Mouse (Mus musculus) liver, adult 2 months (tissue): ENCODE measurements around the gene Rrbp1. TPM values are rescaled to one million over a fixed set of nuclear protein-coding genes. Genes with fewer than 3 reads are reported as not detected.

Source experiments
- DNase-seq: peaks from one replicate; pipeline ENCODE4 v3.0.0-alpha.2; 2011; ENCODE audit warnings: low read depth, low spot score; ENCODE audit errors: extremely low read depth
- H3K27ac ChIP-seq: fragments of 200-500 bp; replicated peaks from 2 replicates; pipeline ENCODE4 v1.5.1; 2012; ENCODE audit warnings: low read depth, mild to moderate bottlenecking, control low read depth, inconsistent platforms, low read length; ENCODE audit not compliant: insufficient read depth
- H3K27me3 ChIP-seq: fragments of 200-500 bp; 2 replicates; pipeline ENCODE4 v1.6.1; 2012; ENCODE audit warnings: mild to moderate bottlenecking, moderate library complexity, low read length, inconsistent platforms; ENCODE audit not compliant: control insufficient read depth, insufficient read depth
- H3K36me3 ChIP-seq: fragments of 200-500 bp; 2 replicates; pipeline ENCODE4 v1.6.1; 2012; ENCODE audit warnings: low read length, inconsistent platforms; ENCODE audit not compliant: control insufficient read depth, insufficient read depth
- H3K4me1 ChIP-seq: fragments of 200-500 bp; 2 replicates; pipeline ENCODE4 v1.6.1; 2011; ENCODE audit warnings: low read length; ENCODE audit not compliant: control insufficient read depth, insufficient read depth
- H3K4me3 ChIP-seq: fragments of 200-500 bp; 2 replicates; pipeline ENCODE4 v1.5.1; 2011; ENCODE audit warnings: low read depth, mild to moderate bottlenecking, control low read depth, low read length, moderate library complexity; ENCODE audit not compliant: insufficient read depth
- H3K79me2 ChIP-seq: fragments of 200-500 bp; 2 replicates; pipeline ENCODE4 v1.6.1; 2012; ENCODE audit warnings: inconsistent platforms, mild to moderate bottlenecking, low read length, moderate library complexity; ENCODE audit not compliant: control insufficient read depth, insufficient read depth
- H3K9ac ChIP-seq: fragments of 200-500 bp; 2 replicates; pipeline ENCODE4 v1.6.1; 2012; ENCODE audit warnings: low read depth, mild to moderate bottlenecking, control low read depth, inconsistent platforms, low read length
- CTCF ChIP-seq: fragments of 200-500 bp; IDR thresholded peaks from 2 replicates; pipeline ENCODE4 v1.5.1; 2011; ENCODE audit warnings: low read depth, low read length, control low read depth
- POLR2A ChIP-seq: fragments of 200-500 bp; IDR thresholded peaks from 2 replicates; pipeline ENCODE4 v1.6.1; 2011; ENCODE audit warnings: low read length, control low read depth; ENCODE audit not compliant: insufficient read depth; ENCODE audit errors: extremely low read depth
- WGBS: fragments of 180-500 bp; shearing (Covaris S2); methylation state at CpG from one replicate; pipeline ENCODE4 v1.1.7; 2018; 5-methylcytosine and 5-hydroxymethylcytosine counted together
- polyA plus RNA-seq: library from polyadenylated mRNA; depleted of rRNA; stranded (reverse); fragments of >200 nt; gene quantifications from 2 replicates; pipeline ENCODE4 v1.2.3, GENCODE M21; 2012
- total RNA-seq: library from RNA; depleted of rRNA; stranded (reverse); fragments of >200 nt; gene quantifications from 2 replicates; pipeline ENCODE4 v1.2.3, GENCODE M21; 2014

Gene Rrbp1
- total and polyA plus RNA-seq, 2 experiments = 109 to 141 TPM

GRCm38 (mm10) chr2:143988016-143988415, 23.0 kb downstream of the Rrbp1 start:
- Histone ChIP-seq H3K4me3 (no peak overlapping the region), H3K4me1 (peaks cover 22% of the 10 kb centered on the region), H3K79me2 (peaks cover 78% of the 10 kb centered on the region), H3K36me3 (peaks cover 33% of the 10 kb centered on the region), H3K9ac (no peak overlapping the region), H3K27ac (no peak overlapping the region), H3K27me3 (no peaks in the 10 kb centered on the region)
- no peak for TF ChIP-seq CTCF
- TF ChIP-seq POLR2A = no peak
- no peak for DNase-seq
- WGBS = 54% methylated on average over 3 of the region's 3 CpGs

GRCm38 (mm10) chr2:143987485-143987884, 23.6 kb downstream of the Rrbp1 start:
- H3K9ac ChIP-seq = no peak overlapping the region
- peaks cover 33% of the 10 kb centered on the region for H3K36me3 ChIP-seq
- no peak overlapping the region for H3K4me3 ChIP-seq
- peaks cover 77% of the 10 kb centered on the region for H3K79me2 ChIP-seq
- WGBS = 35% methylated on average over 2 of the region's 2 CpGs
- DNase-seq = no peak
- no peaks in the 10 kb centered on the region for H3K27me3 ChIP-seq
- TF ChIP-seq CTCF = no peak
- no peak for TF ChIP-seq POLR2A
- peaks cover 20% of the 10 kb centered on the region for H3K4me1 ChIP-seq
- no peak overlapping the region for H3K27ac ChIP-seq

- no peak for DNase-seq
- Histone ChIP-seq H3K9ac (no peak overlapping the region), H3K36me3 (peaks cover 37% of the 10 kb centered on the region), H3K4me3 (no peak overlapping the region), H3K79me2 (peaks cover 62% of the 10 kb centered on the region; the same call in 1 of the 2 replicates), H3K4me1 (peaks cover 8% of the 10 kb centered on the region), H3K27me3 (no peaks in the 10 kb centered on the region), H3K27ac (no peak overlapping the region)
- WGBS = 68% methylated on average over 2 of the region's 2 CpGs
- TF ChIP-seq POLR2A (no peak), CTCF (no peak)
These were observed 27.6 kb downstream of the Rrbp1 start for GRCm38 (mm10) chr2:143983482-143983881.

- Histone ChIP-seq H3K4me3 (no peak overlapping the region), H3K36me3 (peaks cover 35% of the 10 kb centered on the region), H3K4me1 (peaks cover 8% of the 10 kb centered on the region), H3K79me2 (peaks cover 56% of the 10 kb centered on the region; the same call in 1 of the 2 replicates), H3K9ac (no peak overlapping the region), H3K27ac (no peak overlapping the region), H3K27me3 (no peaks in the 10 kb centered on the region)
- TF ChIP-seq POLR2A (no peak), CTCF (no peak)
- 46% methylated on average over 3 of the region's 3 CpGs for WGBS
- no peak for DNase-seq
These were observed 28.2 kb downstream of the Rrbp1 start for GRCm38 (mm10) chr2:143982901-143983300.

GRCm38 (mm10) chr2:143982152-143982551, 28.9 kb downstream of the Rrbp1 start:
- no peak for DNase-seq
- Histone ChIP-seq H3K4me1 (peaks cover 6% of the 10 kb centered on the region), H3K4me3 (no peak overlapping the region), H3K27me3 (no peaks in the 10 kb centered on the region), H3K36me3 (peaks cover 30% of the 10 kb centered on the region), H3K79me2 (peaks cover 49% of the 10 kb centered on the region; the same call in 1 of the 2 replicates), H3K9ac (no peak overlapping the region), H3K27ac (no peak overlapping the region)
- 75% methylated on average over 4 of the region's 4 CpGs for WGBS
- TF ChIP-seq POLR2A (no peak), CTCF (no peak)

- WGBS = 28% methylated on average over 6 of the region's 6 CpGs
- H3K4me1 ChIP-seq = peaks cover 6% of the 10 kb centered on the region
- no peak overlapping the region for H3K27ac ChIP-seq
- DNase-seq = peak; percentile 42
- H3K79me2 ChIP-seq = peaks cover 44% of the 10 kb centered on the region; the same call in 1 of the 2 replicates
- TF ChIP-seq POLR2A (no peak), CTCF (peak; percentile 88)
- no peak overlapping the region for H3K4me3 ChIP-seq
- peaks cover 28% of the 10 kb centered on the region for H3K36me3 ChIP-seq
- no peak overlapping the region for H3K9ac ChIP-seq
- H3K27me3 ChIP-seq = no peaks in the 10 kb centered on the region
These were observed 30.2 kb downstream of the Rrbp1 start for GRCm38 (mm10) chr2:143980781-143981398.
